Mouse (Mus musculus): ENCODE measurements around the gene Ncl. TPM values are rescaled to one million over a fixed set of nuclear protein-coding genes. Genes with fewer than 3 reads are reported as not detected.
"Not testable (repeated sequence)": the region's sequence is repeated elsewhere in the genome, so short reads cannot be mapped to it uniquely, and the experiment has no call there.

Gene Ncl
- total and polyA plus RNA-seq, 3 experiments: 8.9 to 192 (median 183) TPM

GRCm38 (mm10) chr1:86359798-86360179 lies 589 bp upstream of the Ncl start:
- DNase-seq: no peak

GRCm38 (mm10) chr1:86358229-86358905 lies 833 bp downstream of the Ncl start:
- DNase-seq: no peak

GRCm38 (mm10) chr1:86354186-86354585 lies 5.0 kb downstream of the Ncl start:
- peak; percentile 61 for DNase-seq

GRCm38 (mm10) chr1:86350576-86350975 lies 8.6 kb downstream of the Ncl start:
- no peak for DNase-seq

GRCm38 (mm10) chr1:86349696-86350095 lies 9.5 kb downstream of the Ncl start:
- DNase-seq: no peak

- no peak for DNase-seq
Measured at GRCm38 (mm10) chr1:86349201-86349600, 10.0 kb downstream of the Ncl start.

GRCm38 (mm10) chr1:86348801-86349200 lies 10.4 kb downstream of the Ncl start:
- DNase-seq: no peak

GRCm38 (mm10) chr1:86348083-86348482 lies 11.1 kb downstream of the Ncl start:
- no peak for DNase-seq

- DNase-seq: no peak
Measured at GRCm38 (mm10) chr1:86347716-86348045, 11.5 kb downstream of the Ncl start.

- no peak for DNase-seq
Measured at GRCm38 (mm10) chr1:86346851-86347715, 12.1 kb downstream of the Ncl start.

- DNase-seq: no peak
Measured at GRCm38 (mm10) chr1:86345956-86346355, 13.2 kb downstream of the Ncl start.

- DNase-seq: no peak
Measured at GRCm38 (mm10) chr1:86345069-86345468, 14.1 kb downstream of the Ncl start.

- no peak for DNase-seq
Measured at GRCm38 (mm10) chr1:86343969-86344861, 15.0 kb downstream of the Ncl start.

GRCm38 (mm10) chr1:86343087-86343645 lies 16.0 kb downstream of the Ncl start:
- no peak for DNase-seq

- no peak for DNase-seq
Measured at GRCm38 (mm10) chr1:86342371-86342770, 16.8 kb downstream of the Ncl start.

GRCm38 (mm10) chr1:86341096-86341495 lies 18.1 kb downstream of the Ncl start:
- not testable (repeated sequence) for DNase-seq

- DNase-seq: peak; percentile 78
Measured at GRCm38 (mm10) chr1:86339156-86339812, 19.9 kb downstream of the Ncl start.

- no peak for DNase-seq
Measured at GRCm38 (mm10) chr1:86336330-86336729, 22.9 kb downstream of the Ncl start.

GRCm38 (mm10) chr1:86320822-86321413 lies 38.3 kb downstream of the Ncl start:
- no peak for DNase-seq

GRCm38 (mm10) chr1:86313772-86314125 lies 45.5 kb downstream of the Ncl start:
- peak; percentile 19 for DNase-seq

- no peak for DNase-seq
Measured at GRCm38 (mm10) chr1:86313096-86313771, 46.0 kb downstream of the Ncl start.
